Mouse (Mus musculus) CD4-positive helper T cell, adult 2 months (primary cell): ENCODE measurements at regions not wholly inside any gene's neighbourhood (a gene's known extent, or its start where the extent isn't known, plus 50 kb on each side); places are given as distances from the start of the nearest gene placed in this dataset.
"Not testable (repeated sequence)": the region's sequence is repeated elsewhere in the genome, so short reads cannot be mapped to it uniquely, and the experiment has no call there.

Source experiments
- DNase-seq: peaks from one replicate; pipeline ENCODE4 v3.0.0-alpha.2; 2012; ENCODE audit warnings: low read depth, missing footprints, low spot score

DNA sequence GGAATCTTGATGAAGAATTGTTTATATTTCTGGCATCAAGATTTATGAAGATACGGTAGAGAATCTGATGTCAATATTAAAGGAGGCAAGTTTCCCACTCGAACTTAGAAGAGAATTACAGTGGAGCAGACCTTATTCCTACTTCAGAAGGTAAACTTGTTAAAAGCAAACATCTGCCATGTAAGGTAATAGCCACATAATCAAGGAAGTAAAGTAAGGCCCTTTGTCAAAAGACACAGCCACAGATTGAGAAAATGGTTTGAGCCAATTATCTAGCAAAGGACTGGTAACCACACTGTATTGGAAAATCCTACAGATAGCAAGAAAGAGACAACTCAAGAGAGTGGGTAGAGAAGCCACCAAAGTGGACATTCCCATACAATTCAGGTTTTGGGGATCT lies 111.4 kb upstream of the Gm5148 start:
- DNase-seq = no peak

DNA sequence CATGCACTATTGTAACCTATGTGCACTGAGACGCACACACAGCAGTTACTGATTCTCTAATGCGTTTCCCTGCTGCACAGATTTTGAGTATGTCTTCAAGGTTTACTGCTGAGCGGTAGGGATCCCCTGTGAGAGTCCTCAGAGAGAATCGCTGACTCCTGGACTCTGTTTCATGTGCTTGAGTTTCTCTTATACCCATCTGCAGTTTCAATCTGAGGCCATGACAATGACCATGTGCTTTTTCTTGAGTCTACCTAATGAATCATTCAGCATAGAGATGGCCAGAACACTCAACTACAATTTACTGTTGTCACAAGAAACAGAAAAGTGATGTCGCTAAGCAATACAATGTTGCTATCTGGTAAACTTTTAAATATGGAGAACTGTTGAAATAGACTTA lies 110.8 kb upstream of the Gm5148 start:
- DNase-seq = no peak

DNA sequence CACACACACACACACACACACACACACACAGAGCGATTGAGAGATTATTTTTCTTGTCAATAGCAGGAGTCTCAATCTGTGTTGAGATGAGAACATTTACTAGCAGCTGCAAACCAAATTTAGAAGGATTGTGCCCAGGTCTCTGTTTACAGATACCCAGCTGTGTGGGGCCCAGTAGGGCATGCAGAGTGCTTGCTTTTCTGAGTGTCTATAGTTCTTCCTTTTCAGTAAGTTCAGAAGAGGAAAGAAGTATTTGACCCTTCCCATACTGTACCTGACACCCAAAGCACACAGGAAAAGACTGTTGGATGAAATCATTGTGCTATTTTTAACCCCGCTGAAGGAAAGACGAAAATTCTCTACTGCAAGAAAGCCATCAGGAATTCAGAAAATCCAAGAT lies 110.3 kb upstream of the Gm5148 start:
- no peak for DNase-seq

DNA sequence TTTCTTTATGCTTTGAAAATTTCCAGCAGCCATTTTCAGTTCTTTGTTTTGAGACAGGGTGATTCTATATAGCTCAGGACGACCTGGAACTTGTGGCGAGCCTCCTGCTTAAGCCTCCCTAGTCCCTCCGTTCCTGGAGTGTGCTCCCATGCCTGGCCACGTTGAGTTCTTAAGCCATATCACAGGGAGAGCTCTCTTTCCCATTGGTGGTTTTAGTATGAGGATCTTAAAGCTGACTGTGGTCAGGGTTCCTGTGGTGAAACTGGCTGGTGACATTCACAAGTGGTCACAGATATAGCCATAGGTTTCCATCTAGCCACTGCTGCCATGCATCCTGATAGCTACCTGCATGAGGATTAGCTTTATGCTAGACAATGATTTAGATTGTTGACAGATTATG lies 109.1 kb upstream of the Gm5148 start:
- DNase-seq = no peak

DNA sequence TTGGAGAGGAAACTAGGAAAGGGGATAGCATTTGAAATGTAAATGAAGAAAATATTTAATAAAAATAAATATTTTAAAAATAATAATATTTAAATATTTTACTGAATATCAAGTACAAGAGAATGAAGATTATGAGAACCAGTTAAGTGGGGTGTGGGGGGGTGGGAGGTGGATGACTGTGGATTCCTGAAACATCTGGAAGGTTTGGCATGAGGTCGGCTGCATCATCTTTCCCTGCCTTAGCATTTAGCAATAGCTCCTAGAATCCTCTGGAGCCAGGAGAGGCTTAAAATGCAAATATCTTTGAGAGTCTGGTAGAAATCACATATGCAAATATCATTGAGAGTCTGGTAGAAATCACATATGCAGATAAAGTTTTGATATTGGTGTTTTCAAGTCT lies 103.3 kb upstream of the Gm5148 start:
- no peak for DNase-seq

DNA sequence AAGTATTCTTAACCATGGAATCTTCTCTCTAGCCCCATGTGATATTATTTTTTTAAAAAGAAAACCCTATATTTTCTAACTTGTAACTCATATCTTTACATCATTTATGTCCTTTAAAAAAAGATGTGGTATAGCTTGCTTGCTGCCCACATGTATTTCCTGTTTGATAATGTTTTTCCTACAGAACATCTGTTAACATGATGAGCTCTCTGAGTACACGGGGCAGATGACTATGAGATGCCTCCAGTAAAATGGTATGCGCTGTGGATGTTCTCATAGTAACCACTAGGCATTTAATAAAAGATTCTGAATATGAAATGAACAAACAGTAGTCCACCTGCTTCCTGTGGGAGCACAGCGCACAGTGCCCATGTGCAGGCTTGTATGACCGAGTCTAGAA lies 101.3 kb upstream of the Gm5148 start:
- peak; percentile 11 for DNase-seq

DNA sequence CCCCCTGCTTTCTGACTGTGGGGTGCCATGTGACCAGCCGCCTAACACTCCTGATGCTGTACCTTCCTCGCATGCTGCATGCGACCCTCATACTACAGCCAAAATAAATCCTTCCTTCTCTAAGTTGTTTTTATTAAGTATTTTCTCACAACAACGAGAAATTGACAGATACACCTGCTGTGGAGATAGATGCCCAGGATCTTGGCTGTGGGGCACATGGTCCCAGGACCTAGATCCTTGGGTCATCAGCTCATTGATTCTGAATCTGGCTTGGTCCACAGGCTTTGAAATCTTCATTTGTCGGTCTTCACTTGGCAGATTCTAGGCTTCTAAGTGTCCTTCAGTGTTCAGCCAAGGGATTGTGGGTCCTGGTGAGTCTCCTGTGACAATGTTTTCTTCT lies 100.4 kb upstream of the Gm5148 start:
- no peak for DNase-seq

DNA sequence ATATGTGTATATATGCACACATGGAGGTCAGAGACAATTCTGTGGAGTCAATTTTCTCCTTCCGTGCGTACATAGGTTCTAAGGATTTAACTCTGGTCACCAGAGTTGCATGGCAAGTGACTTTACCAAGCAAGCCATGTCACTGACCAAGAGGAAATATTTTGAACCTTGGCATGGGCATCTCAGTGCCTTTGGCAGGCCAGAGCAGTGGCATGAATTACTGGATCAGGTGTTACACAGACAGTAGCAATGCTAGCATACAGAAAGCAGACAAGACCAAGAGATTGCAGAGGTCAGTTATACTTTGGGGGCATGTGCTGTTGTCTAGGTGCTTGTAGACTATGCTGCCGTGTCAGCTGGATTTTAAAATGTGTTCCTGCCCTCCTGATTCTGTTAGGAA lies 95.2 kb upstream of the Gm5148 start:
- DNase-seq = no peak

DNA sequence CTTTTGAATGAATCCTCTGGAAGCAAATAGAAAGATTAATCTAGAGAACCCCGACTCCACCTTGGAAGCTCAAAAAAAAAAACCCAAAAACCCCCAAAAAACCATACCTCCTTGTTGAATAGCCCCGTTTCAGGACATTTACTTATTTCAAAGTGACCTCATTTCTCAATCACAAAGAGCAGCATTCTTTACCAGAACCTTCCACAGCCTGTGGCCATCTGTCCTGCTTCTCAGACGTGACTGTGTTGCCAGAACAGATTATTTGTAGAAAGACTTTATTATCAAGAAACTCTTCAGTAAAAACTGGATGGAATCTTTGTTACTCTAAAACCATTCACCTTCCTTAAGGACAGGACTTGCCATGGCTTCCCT lies 93.1 kb upstream of the Gm5148 start:
- no peak for DNase-seq

DNA sequence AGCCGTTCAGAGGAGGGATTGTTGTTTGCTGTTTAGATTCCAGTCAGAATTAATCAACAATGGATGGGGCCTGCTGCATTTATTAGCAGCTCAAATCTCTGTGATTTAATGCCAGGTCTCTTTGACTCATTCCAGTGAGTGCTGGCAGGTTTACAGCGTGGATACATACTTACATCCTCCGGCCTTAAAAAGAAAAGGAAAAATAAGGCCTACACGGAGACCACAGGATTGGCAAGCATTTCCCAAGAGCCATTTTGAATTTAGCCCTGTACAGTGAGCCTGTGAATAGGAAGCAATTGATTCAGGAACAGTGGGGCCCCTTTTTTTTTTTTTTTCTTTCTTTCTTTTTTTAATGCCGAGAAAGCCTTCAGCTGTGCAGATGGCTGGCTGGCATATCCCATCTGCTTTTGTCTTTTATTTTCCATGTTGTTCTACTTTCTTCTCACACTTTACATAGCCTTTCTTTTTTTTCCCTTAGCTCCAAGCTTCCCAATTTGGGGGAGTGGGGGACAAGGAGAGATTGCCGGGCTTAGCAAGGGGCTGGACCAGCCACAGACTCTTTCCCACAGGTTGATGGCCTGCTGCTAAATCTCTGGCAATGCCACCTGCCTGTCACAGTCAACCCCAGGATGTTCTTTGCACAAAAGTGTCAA lies 92.6 kb upstream of the Gm5148 start:
- DNase-seq = no peak

DNA sequence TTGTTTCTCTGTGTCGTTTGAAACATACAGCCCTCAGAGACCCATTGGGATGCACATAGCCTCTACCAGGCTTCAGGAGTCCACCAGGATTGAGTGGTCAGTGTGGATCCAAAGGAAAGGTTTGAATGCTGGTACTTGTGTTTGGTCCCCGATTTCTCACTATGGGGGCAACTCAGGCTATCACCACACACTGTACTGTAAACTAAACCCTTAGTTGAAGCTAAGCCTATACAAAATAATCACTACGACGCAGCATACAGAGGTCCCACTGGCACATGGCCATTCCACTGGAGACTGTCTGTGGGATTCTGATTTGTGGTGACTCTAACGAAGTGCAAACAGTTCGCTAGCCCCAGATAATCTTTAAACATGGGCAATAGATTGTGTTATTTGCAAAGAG lies 91.5 kb upstream of the Gm5148 start:
- DNase-seq = no peak

DNA sequence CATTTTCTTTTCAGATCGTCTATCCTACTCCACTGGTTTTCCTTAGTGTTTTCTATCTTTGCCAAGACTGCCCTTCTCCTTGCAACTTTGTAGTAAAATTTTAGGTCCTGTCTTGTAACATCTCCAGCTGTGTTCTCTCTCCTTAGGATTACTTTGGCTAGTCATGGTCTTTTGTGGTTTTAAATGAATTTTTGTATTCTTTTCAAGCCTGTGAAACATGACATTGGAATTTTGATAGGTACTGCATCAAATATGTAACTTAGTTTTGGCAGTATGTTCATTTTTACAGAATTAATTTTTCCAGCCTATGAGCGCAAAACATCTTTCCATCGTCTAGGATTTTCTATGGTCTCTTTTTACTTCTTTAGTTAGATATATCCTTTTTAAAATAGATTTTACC lies 88.6 kb upstream of the Gm5148 start:
- DNase-seq = no peak

DNA sequence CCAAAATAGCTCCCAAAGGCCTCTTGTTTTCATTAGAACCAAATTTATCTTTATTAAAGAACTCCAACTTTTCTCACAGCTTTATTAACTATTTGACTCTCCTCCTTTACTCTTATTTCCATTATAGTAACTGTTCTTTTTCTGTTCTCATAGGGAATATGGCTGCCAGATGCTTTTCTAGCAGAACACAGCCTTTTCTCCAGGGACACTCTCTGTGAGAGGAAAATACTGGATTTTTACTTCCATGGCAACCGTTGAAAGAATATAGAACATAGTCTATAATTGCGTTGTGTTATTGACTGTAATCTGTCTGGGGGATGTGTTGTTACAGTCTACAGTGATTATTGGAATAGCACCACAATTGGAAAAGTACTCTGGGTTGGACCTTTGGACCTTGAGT lies 87.1 kb upstream of the Gm5148 start:
- DNase-seq = no peak

DNA sequence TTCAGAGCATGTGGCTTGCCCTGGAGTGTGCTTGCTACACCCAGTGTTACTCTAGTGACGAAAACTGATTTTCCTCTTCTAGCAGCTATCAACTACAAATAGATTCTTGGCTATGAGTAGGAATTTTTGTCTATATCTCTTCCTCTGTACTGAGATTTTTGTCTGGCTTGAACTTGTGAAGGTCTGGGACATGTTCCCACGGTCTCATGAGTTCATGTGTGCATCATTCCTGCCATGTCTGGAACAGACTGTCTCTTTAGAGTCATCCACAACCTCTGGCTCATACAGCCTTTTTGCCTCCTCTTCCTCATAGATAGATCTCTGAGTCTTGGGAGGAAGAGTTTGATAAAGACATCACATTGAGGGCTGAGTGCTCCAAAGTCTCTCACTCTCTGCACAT lies 86.5 kb upstream of the Gm5148 start:
- DNase-seq = no peak

DNA sequence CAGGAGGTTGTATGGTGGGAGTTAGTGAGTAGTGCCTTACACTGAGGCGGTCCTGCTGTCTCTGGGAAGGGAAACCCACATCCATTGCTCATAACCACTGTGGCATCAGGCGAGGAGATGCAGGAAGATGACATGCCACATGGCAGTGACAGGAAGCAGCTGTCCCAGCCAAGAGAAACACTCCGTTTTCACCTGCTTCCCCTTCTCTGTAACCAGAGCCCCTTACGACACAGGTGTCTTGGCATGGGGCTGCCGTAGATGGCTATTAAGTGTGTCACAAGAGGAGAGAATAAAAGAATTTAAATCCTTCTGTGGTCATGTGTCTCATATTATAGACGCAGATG lies 81.5 kb upstream of the Gm5148 start:
- no peak for DNase-seq

DNA sequence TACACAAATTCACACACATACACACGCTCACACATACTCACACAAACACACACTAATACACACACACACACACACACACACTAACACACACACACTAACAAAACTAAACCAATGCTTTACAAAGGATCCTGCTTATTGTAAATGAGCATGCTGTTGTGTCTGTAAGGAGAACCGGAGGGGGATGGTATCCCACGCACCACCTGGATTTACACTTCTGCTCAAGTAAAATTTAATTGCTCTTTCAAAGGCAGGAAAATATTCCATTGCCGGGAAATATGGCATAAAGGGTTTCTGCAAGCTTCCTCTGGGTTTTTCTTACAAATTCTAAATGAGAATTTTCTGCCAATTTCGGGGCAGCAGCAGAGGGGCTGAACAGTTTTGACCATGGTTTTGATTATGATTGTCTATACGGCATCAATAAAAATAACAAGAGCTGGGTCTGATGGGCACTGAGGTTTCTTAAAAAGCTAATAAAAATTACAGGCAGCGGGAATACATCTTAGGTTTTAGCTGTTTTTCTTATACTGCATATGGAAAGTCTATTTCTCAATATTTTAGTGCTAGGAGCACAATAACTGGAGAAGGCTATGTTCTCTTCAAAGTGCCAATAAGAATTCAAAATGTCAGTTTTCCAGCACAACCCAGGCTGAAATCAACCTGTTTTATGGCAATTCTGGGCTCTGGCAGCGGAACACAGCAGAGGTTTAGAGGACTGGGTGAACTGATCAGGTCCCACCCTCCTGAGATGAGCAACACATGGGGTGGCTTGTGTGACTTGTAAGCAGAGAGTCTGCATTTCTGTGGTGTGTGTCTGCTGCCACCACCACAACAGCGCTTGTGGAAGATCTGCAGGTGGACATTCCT lies 80.9 kb upstream of the Gm5148 start:
- DNase-seq = no peak

DNA sequence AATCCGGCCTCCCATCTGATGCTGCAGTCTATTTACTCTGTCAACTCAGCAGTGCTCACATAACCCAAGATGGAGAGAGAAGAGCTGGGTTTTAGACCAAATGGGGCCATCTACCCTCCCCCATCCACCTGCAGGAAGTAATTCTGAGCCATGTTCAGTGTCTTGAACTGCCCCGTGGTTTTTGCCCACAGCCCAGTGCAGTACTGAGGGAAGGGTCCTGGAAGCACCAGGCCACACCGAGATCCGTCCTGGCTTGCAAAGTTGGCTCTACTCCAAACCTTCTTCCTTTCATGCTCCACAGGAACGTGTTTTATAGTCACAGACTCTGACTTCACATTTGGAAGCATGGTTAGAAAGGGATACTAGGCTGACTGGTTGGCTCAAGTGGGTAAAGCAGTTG lies 80.0 kb upstream of the Gm5148 start:
- no peak for DNase-seq

DNA sequence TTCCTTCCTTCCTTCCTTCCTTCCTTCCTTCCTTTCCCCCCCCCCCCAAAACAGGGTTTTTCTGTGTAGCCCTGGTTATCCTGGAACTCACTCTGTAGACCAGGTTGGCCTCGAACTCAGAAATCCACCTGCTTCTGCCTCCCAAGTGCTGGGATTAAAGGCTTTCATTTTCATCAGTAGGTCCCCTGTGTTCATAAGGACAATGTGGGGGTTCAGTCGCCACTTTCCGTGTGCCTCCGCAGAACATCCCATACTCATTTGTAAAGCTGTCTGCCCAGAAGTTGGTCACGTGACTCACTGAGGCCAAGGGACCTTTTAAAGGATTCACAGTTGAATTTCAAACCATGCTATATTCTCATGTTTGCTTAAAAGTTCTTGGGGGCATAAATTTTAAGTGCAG lies 79.5 kb upstream of the Gm5148 start:
- not testable (repeated sequence) for DNase-seq

DNA sequence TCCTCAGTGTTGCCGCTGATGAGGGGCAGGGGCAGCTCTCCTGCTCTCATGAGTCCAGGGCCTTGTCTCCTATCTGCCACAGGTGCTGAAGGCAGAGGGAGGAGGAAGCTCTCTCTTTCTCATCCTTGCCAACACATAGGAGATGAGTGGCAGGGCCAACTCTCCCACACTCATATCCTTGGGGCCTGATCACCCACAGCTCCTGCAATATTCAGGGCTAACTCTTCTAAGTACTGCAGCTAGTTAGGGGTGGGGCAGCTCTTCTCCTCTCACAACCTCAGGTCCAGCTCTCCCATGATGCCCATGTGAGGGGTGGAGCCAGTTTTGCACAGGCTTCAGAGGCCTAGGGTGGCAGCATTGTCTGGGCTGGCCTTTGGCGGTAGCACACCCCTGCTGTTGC lies 77.3 kb upstream of the Gm5148 start:
- DNase-seq = no peak

DNA sequence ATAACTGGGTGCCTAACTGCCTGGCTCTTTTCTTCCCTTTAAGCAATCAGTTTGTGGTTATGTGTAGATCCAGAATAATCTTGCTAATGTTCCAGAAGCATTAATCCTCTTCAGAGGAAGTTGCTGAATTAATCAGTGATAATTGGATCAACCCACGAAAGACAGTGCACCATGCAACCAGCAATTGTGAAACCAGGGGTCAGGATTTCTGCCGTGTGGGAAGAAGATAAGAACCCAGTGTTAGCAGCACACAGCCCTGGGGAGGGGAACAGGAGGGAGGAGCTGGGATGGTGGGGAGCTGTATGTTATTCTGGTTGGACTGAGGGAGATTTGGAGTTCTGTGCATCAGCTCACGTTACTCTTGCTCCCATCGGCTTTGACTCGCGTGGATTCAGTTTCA lies 75.5 kb upstream of the Gm5148 start:
- DNase-seq = no peak

DNA sequence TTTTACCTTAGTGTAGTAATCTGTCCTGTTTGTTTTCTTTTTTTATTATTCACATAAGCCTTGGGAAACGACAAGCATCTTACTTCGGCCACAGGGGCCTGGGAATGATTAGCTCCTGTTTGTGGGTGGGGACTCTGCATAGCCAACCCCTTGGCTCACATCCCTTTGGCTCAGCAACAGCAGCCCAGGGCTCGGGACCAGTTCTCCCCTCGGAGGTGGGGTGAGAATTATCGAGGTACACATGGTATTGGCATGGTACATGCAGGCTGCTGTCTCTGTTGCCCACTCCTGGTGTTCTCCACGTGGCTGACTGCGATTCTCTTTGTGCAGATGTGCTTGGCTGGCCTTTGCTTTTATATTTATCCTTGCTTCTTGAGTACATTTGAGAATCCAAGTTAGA lies 65.4 kb upstream of the Gm5148 start:
- DNase-seq = no peak

DNA sequence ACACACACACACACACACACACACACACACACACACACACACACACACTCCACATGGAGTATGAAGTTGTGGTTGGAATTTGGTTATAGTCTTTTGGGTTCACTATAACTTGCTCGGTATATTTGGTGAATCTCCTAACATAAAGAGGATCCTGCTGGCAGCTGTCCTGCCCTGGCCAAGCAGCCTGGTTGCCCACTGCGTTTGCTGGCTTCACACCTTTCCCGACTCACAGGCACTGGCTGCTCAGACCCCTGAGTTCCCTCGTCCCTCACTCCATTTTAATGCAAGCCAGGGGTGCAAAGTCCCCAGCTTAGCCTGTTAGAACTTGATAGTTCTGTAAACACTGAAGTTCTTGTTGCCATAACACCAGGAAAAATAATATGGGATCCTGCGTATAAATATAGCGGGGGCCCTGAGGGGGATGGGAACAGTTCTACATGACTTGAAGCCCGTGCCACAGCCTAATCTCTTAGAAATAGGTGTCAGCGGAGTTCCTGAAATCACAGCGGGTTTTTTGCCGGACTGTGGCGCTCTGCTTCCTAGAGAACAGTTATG lies 64.9 kb upstream of the Gm5148 start:
- no peak for DNase-seq

DNA sequence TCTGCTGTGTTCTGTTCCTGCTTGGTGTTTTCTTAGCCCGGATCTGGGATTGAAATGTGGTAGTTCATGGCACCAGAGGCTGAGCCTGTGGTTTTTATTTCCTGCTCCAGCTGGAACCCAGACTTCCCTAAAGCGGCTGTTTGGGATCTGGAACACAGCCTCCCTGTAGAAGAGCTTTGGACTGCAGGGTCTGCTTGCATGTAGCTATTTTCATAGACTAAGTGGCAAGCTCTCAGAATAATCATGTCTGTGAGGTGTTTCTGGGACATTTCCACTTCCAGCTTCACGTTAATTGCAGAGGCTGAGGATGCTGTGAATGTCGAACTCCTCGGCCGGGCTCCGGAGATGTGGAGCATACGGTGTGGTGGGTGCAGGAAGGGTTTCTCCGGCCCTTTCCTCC lies 64.1 kb upstream of the Gm5148 start:
- DNase-seq = no peak
